Mouse (Mus musculus): ENCODE results near the gene Nek3. TPM values are rescaled to one million over a fixed set of nuclear protein-coding genes. Genes with fewer than 3 reads are reported as not detected.
"Not testable (repeated sequence)": the region's sequence is repeated elsewhere in the genome, so short reads cannot be mapped to it uniquely, and the experiment has no call there.

Nek3 gene
- total RNA-seq, 4 experiments from 2014 or later = 2.3 to 3.7 (median 2.4) TPM

DNA sequence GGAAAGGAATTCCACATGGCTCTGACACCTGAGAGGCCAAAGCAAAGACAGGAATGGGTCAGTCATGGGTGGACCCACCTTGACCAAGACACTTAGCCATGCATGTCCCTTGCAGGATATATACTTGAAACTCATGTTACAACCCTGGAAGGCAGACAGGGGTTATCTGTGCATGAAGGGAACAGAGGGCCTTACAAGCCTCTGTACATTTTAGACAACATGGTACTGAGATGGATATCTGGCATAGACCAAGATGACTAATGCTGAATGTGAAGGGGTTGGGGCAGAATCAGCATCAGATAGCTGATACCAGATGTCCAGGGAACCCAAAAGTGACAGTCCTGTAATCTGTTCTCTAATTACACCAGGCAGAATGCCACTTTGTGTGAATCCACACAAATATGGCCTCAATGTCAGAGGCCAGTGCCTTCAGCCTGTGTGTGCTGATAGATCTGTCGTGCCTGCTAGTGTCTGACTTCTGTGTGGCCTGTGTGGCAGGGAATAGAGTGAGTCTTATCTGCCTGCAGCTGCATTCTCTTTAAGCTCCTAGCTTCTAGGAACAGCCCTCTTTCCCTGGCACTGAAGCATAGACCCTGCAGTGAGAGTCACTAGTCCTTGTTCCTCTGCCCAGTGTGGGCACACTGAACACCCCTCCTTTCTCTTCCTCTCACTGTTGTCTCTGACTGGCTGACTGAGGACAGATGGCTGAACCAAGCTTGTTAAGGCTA lies 22.3 kb downstream of the Nek3 start:
- DNase-seq (ENCODE audit: low spot score in 2 of 2) = no peak

DNA sequence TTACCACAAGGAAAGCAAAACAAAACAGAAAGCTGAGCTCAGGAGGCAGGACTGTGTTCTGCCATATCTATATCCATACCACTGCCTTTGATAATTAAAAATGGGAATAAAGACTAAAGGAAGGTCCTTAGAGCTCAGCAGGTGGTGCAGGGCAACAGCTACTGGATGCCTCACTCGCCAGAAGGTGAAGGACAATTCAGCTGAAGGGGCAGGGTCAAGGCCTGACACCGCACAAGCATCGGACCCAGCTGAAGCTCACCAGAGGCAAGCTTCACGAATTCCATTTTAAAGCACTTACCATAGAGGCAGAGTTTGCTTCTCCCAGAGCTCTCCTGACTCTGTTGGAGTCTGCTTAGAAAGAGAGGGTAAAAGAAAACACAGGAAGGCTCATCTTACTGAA lies 23.6 kb downstream of the Nek3 start:
- no peak for DNase-seq (ENCODE audit: low spot score in 2 of 2)

DNA sequence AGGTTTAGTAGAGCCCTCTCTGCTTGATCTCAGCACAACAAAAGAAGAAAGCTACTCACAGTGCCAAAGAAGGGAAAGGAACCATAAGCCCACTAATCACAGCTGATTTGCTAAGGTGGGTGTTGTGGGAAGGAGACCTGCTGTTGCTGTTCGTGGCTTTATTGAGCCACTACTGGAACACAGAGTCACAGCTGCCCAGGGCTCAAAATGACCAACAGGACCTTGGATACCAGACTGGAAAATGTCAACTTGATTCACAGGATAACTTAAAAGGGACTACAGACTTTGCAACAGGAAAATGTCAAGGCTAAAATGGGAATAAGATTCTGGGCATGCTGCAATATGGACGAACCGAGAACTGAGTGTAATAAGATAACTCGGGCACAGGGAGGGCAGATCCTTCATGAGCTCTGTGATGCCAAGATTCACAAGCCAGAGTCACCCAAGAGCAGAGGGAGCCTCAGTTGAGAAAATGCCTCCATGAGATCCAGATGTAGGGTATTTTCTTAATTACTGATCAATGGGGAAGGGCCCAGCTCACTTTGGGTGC lies 24.3 kb downstream of the Nek3 start:
- no peak for DNase-seq (ENCODE audit: low spot score in 2 of 2)

DNA sequence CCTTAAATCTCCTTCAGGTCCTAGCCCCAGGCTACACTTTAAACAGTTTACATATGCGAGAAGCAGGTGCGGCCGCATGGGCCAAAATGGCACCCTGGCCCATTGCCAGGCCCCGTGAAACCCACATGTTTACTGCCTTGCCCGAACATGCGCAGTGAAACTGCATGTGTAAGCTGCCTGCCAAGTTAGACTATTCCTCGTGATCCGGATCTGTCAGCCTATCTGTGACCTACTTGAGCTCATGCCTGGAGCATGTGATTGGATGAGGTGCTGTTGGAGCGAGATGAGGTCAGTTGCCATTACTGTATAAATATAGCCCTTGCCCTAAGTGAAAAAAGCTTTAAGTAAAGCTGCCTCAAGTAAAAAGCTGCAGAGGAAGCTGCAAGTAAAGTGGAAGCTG lies 29.8 kb downstream of the Nek3 start:
- not testable (repeated sequence) for DNase-seq (ENCODE audit: low spot score in 2 of 2)

DNA sequence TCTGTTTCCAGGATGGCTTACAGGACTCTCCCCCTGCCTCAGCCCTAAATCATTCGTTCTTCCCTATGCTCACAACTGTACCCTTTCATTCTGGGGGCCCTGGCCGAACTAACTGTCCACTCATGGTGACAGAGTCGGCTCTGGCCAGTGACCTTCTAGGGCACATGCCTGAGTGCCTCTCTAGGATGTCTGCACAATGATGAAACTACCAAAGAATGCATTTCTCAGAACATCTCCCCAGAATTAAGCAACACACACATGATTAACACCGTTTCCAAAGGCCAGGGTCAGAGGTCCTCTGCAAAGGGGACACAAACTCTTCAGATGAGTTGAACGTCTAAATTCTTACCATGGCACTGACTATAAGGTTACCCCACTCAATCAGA lies 31.5 kb downstream of the Nek3 start:
- no peak for DNase-seq (ENCODE audit: low spot score in 2 of 2)

DNA sequence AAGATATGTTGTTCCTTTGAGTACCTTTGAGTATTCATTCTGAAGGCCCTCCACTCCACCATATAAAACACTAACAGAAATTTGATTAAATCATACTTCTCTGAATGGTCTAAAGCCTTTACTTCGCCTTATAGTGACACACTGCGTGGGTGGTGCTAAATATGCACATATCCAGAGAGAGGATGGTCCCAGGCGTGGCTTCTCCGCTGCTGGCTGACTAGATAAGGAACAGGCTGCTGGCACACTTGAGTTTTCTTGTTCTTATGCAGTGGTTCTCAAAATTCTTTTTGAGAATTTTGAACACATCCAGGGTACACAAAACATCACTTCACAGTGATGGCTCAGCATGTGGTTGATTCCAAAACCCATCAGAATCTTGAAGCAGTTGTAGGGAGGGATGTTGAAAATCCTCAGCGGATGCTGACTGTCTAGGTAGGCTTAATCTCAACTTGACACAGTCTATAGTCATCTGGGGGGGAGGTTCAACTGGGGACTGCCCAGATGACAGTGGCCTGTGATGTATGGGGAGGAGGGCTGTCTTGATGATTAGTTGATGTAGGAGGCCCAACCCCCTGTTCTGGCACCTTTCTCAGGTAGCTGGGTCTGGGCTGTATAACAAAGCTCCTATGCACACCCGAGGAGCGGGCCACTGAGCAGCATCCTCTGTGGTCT lies 32.0 kb downstream of the Nek3 start:
- DNase-seq (ENCODE audit: low spot score in 2 of 2) = no peak

DNA sequence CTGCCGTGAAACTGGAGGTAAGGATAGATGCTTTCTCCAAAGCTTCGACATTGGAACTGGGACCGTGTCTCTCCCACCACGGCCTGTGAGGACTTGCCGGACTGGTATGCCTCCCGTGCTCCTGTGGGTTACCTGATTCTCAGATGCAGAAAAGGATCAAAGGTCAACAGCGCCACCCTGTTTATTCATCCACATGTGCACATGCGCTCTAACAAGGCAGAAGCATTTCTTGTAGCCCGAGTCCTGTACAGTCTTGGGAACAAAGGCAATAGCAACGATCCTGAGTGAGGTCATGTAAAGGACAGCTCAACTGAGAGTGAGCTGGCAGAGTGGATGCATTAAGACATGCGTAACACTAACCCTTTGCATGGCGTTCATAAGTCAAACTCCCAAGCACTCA lies 34.2 kb downstream of the Nek3 start:
- DNase-seq (ENCODE audit: low spot score in 2 of 2) = no peak

DNA sequence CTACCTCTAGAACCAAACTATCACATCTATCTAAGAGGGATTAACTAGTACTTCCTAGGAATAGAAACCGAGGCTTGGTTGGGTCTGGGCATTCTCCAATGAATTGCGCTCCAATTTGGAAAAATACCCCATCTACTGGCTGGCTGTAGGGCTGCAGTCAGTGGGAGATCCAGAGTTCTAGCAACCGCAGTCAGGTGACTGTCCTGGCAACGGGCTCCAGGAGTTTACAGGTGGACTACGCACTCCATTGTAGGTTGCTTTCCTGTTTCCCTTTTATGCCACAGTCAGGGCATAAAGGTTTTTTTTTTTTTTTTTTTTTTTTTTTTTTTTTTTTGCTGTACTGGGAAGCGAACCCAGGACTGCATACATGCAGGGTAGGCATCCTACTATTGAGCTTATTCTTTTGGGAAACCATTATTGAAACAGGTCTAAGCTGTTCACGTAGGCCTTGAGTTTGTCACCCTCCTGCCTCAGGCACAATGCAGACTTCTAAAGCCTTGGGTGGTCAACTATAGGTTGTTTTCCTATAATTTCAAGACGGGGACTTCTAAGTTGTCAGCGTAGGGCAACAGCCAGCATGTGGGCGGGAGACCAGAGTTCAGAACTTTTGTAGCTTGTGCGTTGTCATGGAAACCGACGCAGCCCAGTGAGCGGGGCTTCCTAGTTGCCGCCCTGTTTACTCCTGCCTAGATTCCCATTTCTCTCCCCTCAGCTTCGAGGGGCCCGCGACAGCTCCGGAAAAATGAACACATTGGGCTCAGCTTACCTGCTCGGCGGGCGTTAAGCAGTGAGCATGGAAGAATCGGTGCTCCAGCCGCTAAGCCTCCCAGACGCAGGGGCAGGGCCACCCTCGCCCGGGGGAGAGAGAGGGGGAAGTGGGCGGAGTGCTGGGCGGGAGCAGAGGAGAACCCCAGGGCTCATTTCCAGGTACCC lies 41.7 kb downstream of the Nek3 start, which contains the start of gene Nek5:
TSS of gene Nek5 (minus strand) at position 834 of the 933 bp plus-strand sequence.
- DNase-seq (ENCODE audit: low spot score in 2 of 2) = no peak

DNA sequence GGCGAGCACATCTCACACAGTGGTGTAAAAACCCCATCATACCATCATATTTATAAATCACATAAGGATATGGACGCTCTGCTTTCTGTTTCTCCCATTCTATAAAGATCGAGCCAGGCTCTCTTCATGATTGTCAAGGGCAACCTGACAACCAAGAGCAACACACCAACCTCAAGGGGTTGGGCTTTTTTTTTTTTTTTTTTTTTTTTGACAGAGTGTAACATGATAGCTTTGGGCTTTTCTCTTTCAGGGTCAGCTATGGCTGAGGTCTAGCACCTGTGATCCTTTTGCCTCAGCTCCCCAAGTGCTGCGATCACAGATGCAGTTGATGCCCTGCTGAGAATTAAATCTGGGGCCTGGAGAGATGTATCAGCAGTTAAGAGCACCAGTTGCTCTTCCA lies 59.2 kb downstream of the Nek3 start:
- no peak for DNase-seq (ENCODE audit: low spot score in 2 of 2)

DNA sequence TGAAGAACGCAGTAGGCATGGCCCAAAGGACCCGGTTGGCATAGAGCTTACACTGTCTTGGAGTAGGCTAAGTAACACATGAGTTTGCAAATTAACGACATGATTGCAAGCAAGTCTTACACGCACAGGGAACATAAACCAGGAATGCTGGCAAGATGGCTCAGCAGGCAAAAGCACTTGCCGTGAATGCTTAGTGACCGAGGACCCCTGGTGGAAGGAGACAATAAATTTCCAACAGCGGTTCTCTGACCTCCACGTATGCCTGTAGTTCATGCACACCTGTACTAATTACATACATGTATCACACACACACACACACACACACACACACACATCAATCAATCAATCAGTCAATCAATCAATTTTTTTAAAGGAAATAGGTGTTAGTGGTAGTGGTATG lies 74.7 kb downstream of the Nek3 start:
- DNase-seq (ENCODE audit: low spot score in 2 of 2) = no peak

DNA sequence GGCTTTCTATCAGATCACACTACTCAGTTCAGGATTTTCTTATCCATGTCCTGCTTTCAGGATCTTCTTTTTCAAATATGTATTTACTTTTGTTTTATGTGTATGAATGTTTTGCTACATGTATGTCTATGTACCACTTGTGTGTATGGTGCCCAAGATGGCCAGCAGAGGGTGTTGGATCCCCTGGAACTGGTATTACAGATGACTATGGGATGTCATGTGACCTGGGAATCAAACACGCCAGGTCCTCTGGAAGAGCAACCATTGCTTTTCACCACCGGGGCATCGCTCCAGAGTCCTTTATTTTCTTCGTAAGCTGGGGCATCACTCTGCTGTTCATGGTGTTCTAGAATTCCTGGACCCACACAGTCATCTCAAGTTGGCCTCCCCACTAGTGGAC lies 77.0 kb downstream of the Nek3 start:
- no peak for DNase-seq (ENCODE audit: low spot score in 2 of 2)

DNA sequence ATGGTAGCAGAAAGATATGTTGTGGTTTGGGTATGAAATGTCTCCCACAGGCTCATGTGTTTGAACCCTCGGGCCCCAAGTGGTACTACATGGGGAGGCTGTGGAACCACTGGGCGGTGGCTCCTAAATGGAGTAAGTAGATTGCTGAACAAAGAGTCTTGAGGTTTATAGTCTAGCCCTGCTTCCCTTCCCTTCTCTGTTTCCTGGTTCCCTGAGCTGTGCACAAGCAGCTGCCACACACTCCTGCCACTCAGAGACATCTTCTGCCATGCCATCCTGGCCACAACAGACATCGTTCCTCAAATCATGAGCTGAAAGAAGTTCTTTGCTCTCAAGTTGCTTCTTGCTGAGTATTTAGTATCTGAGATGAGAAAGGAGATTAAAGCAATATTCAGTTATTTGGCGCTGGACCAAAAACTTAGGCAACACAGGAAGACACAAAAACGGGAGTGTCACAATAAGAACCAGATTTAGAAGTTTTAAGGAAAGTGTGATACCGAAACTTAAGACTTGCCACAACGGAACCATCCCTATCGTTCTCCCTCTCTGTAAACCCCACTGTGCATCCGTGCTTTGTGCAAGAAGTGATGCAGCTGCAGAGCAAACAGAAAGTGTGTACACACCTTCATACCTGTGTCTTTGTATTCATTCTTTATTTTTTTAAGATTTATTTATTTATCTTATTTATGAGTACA lies 86.8 kb downstream of the Nek3 start:
- no peak for DNase-seq (ENCODE audit: low spot score in 2 of 2)

Other genes starting within 250 kb of the Nek3 start
- not detected for gene Defb15, start 233.7 kb downstream of the Nek3 start, total RNA-seq (2022)
- not detected for gene Defb35, start 228.1 kb downstream of the Nek3 start, total RNA-seq (2022)
- not detected for gene Defb13, start 219.7 kb downstream of the Nek3 start, total RNA-seq (2022)
- gene Fam90a1a, start 207.7 kb downstream of the Nek3 start, total RNA-seq (2022) = not detected
- not detected for gene Ccdc70, start 196.7 kb downstream of the Nek3 start, total RNA-seq (2022)
- gene Atp7b, start 106.1 kb downstream of the Nek3 start, total RNA-seq (2022) = 1 to 10 TPM; 2.2 to 3.4 (median 2.7) TPM
- gene Alg11, start 105.7 kb downstream of the Nek3 start, total RNA-seq (2022) = 10 to 100 TPM; 26.8 to 43.1 (median 34.3) TPM
- 1 to 10 TPM in 1 of 4 experiments, under 1 TPM in 3; 0.25 to 1.2 (median 0.40) TPM for gene Nek5, start 41.4 kb downstream of the Nek3 start, total RNA-seq (2022)
- gene Ckap2, start 19.4 kb upstream of the Nek3 start, total RNA-seq (2022) = under 1 TPM; 0.39 to 0.91 (median 0.84) TPM
- gene Vps36, start 26.4 kb upstream of the Nek3 start, total RNA-seq (2022) = 10 to 100 TPM; 22.3 to 26.4 (median 24.8) TPM
- gene Thsd1, start 60.9 kb upstream of the Nek3 start, total RNA-seq (2022) = 1 to 10 TPM; 2.9 to 3.5 (median 3.2) TPM
- not detected for gene Tpte, start 117.0 kb upstream of the Nek3 start, total RNA-seq (2022)
- gene Slc25a15, start 232.2 kb upstream of the Nek3 start, total RNA-seq (2022) = 10 to 100 TPM in 3 of 4 experiments, 1 to 10 TPM in 1; 9.6 to 11.6 (median 10.5) TPM
- 10 to 100 TPM; 22.0 to 28.3 (median 25.8) TPM for gene Mrps31, start 244.9 kb upstream of the Nek3 start, total RNA-seq (2022)